Mouse (Mus musculus) yolk sac, embryonic 10.5 days (tissue): Measurements from ENCODE around the gene Soga1.

Source experiments
- DNase-seq: peaks from one replicate; pipeline ENCODE4 v3.0.0-alpha.2; 2017; ENCODE audit warnings: low spot score

The Soga1 gene

DNA sequence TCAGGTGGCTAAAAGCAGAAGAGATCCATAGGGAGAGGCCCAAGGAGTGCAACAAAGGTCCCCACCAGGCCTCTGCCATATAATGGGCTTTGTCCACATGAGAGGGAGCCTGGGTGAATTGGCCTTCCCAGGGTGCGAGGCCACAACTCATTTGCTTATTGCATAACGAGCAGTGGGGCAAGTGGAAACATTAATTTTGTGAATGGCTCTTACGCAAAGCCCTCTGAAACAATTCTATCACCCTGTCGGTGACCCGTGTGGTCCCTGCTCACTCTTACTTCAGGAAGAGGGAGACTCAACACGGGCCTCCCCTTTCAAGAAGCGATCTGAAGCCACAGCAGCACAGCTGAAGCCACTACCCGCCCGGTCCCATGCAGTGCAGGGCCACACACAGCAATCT, 41.8 kb downstream of the Soga1 start:
- DNase-seq = no peak

DNA sequence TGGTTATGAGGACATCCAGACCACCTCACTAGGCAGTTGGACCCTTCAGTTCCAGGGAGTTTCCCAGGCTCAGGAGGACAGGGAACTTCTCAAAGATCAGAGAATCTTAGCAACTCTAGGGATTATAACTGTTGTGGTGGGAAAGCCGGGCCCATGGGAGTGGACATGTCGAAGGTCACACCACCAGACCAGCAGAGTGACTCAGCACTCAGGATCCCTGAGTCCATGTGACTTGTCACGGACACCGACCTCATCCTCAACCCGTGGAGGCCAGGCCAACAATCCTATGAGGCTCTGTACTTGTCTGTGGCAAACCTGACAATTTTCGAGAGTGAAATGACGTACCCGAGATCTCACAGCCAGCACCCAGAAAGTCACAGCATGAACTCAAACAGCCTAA, 42.7 kb downstream of the Soga1 start:
- DNase-seq = no peak

DNA sequence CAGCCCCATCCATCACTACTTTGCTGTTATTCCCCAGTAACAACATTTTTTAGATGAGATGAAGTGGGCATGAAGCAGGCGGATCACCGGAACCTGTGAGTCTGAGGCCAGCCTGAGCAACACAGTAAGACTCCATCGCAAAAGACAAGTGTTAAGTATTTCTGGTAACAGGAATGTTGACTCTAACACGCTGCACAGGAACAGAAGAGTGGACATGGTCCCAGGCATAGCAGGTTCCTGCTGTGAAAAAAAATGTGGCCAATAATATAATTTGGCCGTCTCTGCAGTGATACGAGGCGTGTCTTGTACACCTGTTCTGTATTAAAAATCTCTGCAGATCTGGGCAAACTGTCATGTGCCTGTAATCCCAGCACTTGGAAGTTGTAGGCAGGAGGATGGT, 43.7 kb downstream of the Soga1 start:
- no peak for DNase-seq

DNA sequence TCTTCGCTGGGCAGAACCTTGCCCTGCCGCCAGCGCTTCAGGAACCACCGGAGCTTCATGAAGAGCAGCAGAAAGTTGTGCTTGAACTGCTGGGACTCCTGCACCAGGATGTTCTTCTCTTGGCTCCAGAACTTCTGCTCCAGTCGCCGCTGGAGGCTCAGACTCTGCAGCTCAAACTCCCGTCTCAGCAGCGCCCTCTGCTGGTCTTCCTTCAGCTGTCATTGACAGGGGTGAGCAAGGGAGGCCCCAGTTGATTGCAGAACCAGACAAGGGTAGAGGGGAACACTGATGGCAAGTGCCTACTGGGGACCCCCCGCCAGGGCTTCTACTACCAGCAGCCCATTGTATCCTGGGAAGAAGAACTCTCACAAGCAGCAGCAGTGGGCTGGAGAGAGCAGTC, 48.2 kb downstream of the Soga1 start:
- DNase-seq = peak; percentile 44

DNA sequence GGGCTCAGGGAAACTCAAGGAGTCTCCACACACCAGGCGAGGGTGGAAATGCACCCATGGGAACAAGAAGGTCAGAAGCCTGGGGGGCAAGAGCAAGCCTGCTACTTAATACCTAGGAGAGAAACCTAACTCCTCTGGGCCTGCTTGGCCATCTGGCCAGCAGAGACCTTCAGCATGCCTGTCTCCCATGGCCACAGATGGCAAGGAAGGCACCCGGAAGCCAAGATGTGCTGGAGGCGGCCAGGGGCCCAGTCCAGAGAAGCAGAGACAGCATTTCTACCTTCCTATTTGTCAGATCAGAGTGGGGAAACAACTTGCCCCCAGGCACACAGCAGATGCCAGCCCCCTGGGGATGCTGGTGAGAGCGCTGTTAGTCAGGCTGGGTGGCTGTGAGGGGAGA, 50.8 kb downstream of the Soga1 start:
- no peak for DNase-seq

DNA sequence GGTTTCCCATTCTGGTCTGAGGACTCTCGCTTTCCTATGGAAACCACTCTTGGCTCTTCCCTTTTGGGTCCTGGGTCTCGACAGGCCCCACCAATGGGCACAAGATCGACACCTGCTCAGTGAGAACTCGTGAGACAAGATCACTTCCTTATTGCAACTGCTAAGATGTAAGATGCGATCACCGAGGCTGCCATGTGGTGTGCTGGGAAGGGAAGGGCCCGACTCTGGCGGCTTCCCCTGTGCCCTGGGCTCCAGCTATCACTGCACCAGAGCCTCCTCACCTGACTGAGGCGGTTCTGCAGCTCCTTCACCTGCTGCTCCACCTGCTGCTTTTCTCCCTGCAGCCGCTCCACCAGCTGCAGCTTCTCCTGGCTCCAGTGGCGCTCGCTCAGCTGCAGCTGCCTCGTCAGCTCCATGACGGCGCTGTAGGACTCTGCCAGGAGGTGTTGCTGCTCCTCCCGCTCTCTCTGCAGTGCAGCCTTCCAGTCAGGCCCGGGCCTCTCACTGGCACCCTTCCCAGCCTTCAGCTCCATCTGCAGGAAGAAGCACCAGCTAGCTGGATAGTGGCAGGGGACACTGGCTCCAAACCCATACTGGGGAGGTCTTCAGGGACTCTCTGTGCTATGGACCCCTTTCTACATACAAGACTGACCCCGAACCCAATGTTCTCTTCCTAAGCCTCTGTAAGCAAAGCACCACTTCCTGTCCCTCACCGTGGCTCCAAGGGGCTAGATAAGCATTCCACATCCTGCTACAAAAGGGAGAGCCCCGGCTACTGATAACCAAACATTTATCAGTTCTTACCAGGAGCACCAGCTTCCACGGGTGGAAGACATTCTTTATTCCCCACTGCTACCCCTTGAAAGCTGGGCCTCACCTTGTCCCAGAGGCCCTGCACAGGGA, 51.7 kb downstream of the Soga1 start:
- DNase-seq = no peak

DNA sequence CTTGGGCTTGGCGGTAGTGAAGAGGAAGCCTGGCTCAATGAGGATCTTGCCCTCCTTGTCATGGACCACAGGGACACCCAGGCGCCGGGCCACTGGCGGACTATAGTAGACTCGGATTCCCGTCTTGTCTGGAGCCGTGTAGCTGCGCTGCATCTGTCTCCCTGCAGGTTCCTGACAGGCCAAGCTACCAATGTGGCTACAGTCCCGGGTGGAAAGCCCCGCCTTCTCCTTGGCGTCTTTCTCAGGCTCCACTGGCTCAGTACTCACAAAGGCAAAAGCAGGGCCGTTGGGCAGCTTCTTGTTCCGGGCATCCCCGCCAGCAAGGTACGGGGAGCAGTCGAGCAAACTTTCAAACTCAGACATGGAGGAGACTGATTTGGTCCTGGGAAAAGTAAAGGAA, 57.9 kb downstream of the Soga1 start:
- DNase-seq = no peak

DNA sequence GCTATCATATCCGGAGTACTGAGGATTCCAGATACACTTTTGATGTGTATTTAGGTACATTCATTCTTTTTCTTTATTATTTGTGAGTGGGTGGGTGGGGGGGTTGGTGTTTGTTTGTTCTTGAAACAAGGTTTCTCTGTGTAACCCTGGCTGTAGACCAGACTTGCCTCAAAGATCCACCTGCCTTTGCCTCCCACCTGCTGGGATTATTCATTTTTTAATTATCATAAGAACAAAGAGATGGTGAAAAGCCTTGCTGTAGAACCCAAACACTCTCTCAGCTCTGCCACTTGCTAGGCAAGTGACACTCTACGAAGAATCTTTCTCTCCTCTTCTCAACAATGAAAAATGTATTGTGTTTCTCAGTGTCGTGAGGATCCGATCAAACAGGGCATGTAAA, 59.8 kb downstream of the Soga1 start:
- no peak for DNase-seq

DNA sequence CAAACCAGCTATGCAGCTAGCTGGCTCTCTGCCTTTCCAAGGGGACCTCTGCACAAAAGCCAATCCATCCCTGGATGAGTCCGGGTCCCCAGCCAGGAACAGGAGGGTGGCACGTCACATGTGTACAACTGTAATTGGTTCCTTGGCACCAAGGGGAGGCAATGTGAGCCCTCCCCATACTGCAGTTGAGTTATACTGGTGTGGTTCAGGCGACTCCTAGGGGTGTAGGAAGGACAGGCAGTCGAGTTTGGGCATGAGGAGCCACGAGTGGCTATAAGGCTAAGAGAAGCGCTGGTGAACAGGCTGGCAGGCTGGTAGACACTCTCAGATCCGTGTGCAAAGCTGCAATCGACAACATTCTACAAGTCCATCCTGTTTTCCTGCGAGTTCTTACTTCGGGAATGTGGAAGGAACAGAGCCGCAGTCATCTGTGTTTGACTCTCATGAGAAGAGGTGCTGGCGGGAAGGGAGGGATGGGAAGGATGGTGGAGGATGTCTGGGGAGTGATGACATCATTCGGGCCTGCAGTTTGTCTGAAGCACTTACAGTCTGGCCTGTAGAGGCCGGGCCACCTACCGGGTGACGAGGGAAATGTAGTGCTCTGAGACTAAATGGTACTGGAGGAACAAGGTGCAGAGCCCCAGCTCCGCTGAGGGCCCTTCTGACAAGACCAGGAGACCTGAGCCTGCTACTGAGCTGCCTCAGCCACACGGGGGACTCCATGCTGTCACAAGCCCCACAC, 62.4 kb downstream of the Soga1 start:
- no peak for DNase-seq

DNA sequence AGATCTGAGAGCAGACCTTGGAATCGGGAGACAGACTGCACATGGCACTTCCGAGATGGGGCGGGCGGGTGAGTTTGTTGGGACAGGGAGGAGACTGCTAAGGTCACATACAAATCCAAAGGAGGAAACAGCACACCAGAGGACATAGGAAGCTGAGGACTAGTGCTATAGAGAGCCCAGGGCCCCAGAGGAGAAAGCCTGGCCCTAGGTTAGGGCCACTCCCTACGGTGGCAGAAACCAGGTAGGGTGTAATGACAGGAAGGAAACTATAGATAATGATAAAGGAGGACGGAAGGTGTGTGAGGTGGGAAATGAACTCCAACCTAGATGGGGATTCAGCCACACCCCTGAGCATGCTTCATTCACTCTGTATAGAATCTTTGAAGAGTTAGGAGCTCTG, 66.7 kb downstream of the Soga1 start:
- DNase-seq = no peak

DNA sequence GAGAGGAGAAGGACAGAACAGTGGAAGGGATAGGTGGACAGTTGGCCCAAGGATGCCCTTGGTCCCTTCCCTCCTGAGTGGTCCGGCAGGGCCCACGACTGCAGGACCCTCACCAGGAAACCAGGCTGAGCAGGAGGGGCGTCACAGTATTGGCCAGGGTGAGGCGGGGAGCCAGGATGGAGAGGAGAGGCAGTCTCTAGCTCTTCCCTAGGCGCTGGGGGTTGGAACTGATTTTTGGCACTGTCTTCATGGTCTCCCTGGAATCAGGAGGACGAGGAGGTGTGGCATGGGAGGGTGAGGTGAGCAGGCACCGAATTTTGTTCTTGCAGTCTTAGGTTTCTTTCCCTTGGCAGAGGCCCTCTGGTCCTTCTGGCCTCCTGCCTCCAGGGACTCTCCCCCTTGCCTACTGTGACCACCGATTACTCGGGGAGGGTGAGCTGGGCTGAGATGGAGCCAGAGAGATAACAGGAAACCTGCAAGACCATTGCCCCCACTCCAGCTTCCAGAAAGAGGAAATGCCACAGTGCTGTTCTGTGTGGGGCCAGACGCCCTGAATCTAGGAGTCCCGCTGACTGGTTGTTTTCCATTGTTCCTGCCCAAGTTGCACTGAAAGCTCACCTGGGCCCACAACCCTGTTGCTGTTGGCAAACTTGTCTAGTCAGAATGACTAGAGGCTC, 68.3 kb downstream of the Soga1 start:
- no peak for DNase-seq

DNA sequence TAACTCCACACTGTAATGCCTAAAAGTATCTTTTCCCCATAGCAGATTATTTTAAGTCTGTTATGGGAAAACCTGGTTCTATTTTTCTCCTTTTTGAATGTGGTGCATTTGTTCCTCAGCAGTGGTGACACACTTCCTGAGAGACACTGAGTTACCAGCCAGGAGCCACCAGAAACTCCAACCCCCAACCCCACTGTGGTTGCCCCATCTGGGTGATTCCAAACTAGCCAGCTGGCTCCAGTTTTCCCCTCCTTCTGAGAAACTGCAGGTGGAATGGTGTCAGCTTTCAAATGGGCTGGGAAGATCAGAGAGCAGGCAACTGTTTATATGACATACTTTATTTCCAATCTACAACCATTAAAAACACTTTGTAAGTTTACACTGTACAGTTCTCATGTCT, 68.9 kb downstream of the Soga1 start:
- DNase-seq = no peak

DNA sequence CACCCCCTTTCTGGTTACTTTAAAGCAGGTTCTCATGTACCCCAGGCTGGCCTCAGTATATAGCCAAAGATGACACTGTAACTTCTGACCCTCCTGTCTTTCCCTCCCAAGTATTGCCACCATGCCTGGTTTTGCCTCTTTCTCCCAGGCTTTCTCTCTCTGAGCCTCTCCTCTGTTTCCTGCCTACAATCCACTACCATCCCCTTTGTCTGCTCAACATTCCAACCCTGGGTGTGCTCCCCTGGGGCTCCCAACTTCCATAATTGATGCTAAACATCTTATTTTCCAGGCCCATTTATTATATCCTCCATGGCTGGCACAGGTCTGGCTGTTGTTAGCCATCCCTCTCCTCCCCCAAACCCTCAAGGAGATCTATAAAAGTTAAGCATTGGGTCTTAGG, 70.5 kb downstream of the Soga1 start:
- DNase-seq = no peak

DNA sequence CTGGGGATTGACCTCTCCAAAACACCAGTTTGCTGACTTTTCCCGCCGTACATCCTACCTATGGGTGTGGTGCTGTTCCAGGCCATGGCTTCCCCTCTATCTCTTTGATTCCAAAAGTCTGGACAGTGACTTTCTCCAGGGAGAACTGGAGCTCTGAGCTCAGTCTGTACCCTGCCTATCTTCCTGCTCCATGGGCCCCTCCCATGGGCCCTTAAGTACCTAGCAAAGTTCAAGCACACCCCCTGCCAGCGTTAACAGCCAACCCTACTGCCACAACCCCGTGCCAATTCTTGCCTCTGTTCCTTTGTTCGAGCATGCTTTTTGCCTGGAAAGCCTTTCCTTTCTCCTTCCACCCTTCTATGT, 71.8 kb downstream of the Soga1 start:
- DNase-seq = no peak

DNA sequence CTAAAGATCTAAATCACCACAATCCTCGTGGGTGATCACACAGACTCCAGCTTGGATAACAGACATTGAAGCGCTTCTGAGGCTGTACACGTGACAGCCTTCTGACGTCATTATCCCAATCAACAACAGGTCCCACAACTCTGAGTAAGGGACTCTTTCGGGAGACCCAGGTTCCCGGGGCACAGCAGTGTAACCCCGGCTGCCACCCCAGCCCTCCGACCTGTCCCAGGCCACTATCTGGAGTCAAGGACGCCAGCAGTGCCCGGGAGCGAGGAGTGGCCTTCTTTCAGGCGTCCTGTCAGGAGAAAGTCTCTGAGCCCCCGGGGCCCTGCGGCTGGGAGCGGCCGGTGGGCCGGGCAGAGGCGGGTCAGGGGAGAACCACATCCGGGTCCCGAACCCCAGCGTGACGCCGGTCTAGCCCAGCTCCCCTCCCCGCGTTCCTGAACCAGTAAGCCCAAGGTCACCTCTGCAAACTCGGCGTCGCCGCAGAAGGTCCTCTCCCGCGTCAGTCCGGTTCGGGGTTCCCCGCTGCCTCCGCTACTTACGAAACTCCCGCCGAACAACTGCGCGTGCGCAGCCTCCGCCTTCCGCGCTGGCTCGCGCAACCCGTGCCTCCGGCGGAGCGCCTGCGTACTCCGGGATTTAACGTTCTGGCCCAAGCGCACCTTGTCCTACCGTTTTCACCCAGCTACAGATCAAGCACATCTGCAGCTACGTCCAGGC, 72.4 kb downstream of the Soga1 start, which contains the start of gene Dsn1:
TSS of gene Dsn1 (minus strand) at position 644 of the 723 bp plus-strand sequence.
- peak; percentile 92 for DNase-seq

DNA sequence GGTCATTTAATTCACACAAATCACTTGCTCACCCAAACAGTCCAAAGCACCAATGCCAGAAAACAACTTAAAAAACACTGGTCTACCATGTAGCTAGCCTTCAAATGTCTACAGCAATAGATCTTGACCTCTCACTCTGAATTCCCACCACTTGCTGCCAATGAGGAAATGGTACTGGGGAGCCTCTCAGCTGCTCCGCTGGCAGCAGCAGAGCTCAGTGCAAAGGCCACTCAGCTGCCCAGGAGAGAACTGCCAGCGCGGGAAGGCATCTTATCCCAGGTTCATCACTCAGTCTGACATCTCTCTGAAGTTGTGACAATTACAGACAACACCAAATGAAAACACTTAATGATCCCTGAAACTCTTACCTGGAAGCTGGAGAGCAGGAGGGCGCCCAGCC, 76.7 kb downstream of the Soga1 start:
- no peak for DNase-seq

DNA sequence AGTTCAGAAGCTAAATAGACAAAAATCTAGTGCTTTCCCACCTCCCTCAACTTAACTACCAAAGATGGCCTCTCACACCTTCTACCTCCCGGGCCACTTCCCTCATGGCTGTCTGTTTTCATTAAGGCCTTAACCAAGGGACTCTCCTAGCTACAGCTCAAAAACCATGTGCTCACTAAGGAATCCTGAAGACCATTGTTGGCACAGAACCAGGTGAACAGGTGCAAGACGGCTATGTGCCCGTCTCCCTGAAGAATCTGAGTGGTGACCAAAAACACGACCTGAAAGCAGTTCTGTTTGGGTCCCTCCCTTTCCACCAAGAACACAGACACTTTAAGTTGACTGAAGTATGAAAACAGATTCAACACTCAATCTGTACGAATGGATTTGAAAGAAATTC, 80.8 kb downstream of the Soga1 start:
- no peak for DNase-seq

DNA sequence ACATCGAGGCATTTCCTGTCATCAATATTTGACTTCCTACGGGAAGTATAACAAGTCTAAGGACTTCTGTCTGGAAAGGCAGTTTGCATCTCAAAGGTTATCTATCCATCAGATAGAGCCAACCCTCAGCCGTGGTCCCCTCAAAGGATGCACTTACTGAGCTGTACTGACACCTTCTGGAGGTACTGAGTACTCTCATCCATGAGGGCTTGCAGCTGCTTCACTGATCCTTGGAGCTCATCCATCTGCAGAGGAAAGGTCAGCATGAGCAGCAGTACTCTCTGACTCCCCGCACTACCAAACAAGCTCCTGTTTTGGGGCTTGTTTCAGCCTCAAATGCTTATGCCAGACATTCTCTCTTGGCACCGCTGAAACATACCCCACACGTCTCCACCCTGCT, 82.5 kb downstream of the Soga1 start:
- no peak for DNase-seq

DNA sequence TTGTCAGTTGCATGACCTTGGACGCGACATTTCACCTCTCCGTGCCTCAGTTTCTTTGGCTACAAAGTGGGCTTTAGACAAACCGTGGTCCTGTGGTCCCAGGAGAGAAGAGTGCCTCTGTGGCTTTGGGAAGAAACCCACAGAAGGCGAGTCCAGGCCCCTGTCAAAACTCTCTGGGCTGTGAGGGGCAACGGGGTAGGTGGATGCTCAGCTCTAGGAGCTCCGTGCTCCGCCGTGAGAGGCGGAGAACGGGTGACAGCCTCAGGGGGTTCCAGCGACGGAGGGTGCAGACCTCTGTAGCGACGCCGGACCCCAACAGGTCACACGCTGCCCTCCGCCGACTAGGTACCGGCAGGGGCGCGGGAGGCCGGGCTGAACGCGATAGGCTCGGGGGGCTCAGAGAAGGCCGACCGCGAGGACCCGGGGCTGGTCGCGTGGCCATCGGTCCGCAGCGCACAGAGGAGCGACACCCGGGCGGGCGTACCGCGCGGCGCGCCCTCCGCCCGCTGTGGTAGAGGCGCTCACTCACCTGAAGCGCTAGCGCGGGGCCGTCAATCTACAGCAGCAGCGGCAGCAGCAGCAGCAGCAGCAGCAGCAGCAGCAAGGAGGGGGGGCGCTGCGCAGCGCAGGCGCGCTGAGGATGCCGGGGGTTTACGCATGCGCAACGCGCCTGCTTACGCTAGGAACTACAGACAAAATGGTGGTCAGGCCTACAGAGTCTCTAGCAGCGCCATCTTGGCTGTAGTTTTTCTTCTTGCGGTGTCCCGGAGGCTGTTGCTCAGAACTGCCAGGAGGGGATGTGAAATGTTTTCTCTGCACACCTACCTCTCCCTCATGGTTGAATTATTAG, 87.4 kb downstream of the Soga1 start, which contains the start of gene Ndrg3:
TSS of gene Ndrg3 (minus strand) at position 587 of the 850 bp plus-strand sequence.
- DNase-seq = peak; percentile 97

DNA sequence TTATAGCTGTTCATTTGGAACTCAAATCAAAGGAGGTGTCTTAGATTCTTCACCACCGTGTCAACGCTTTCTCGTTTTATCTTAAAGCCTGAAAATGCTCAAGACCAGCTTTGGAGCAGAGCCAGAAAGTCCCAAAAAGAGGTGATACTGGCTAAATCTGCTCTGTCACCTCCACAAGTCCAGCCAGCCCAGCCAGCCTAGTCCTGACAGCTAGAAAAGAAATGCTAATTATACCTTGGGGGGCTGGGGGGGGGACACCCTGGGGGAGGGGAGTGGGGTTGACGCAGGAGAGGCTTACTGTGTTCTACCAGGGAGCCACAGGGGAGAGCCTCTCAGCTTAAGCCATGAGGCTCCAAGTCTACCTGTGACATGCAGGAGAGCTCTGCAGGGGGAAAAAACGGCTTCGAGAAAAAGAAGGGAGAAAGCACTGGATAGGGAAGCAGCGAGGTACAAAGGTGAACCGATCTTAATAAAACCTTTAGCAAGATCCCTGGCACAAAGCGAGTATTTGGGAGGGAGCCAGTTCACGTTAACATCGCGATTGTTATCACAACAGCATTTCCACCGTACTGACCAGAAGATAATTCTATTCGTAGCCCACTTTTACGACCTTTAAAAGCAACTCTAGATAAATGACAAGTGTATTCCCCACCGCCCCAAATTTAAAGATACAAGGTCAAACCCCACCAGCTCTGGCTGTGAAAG, 88.2 kb downstream of the Soga1 start:
- no peak for DNase-seq

DNA sequence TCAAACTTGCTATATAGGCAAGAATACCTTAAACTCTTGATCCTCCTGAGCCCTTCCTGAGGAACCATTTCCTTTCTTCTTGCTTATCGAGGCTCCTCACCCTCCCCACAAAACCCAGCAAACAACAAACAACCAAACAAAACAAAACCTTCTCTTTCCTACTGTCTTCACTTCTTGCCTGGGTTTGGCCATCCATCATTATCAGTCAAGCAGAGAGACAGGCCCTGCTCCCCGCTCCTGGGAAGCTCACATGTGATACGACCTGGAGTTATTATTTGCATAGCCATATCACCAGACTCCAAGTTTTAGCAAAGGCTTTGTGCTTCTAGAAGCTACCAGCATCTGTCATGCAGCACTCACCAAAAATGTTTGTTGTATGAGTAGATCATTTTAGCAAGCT, 91.7 kb downstream of the Soga1 start:
- DNase-seq = no peak
